Comparison of ENCODE assay signal across 9 mouse cellular contexts in genomic region chr9:45952890-45953289, GRCm38 (mm10). TPM values are rescaled to one million over a fixed set of nuclear protein-coding genes. Genes with fewer than 3 reads are reported as not detected.
DNase-seq lines count a peak whose midpoint lies in the region; ATAC-seq lines count a peak whose summit lies in the region.
"Had no signal": no experiment of that assay in that cellular context is flagged by ENCODE, and none has a peak within 500 bp of the region (broad histone marks: within the 10 kb centered on the region; RNA-seq: fewer than 3 reads in every experiment).

No protein-coding gene starts in this region.

- no peaks in the 10 kb centered on the region for H3K9me3 ChIP-seq in heart, embryonic 10.5 days
- H3K9me3 ChIP-seq in midbrain, embryonic 10.5 days (replicated peaks): no peaks in the 10 kb centered on the region
- H3K9me3 ChIP-seq in midbrain, embryonic 13.5 days: no peaks in the 10 kb centered on the region
- H3K9me3 ChIP-seq in hindbrain, embryonic 15.5 days: no peaks in the 10 kb centered on the region
- no peaks in the 10 kb centered on the region for H3K9me3 ChIP-seq in neural tube, embryonic 15.5 days (replicated peaks)
- H3K9me3 ChIP-seq: midbrain, embryonic 12.5 days had no signal

- no peak overlapping the region for H3K4me2 ChIP-seq in midbrain, embryonic 13.5 days (replicated peaks)
- peak overlapping the region; percentile 71; the same call in 1 of the 2 replicates for H3K4me2 ChIP-seq in hindbrain, embryonic 15.5 days
- H3K4me2 ChIP-seq in neural tube, embryonic 15.5 days: peak overlapping the region; percentile 94

- no peaks in the 10 kb centered on the region for H3K27me3 ChIP-seq in heart, embryonic 10.5 days (ENCODE audit: insufficient read depth, poor library complexity, severe bottlenecking)
- H3K27me3 ChIP-seq in midbrain, embryonic 10.5 days (ENCODE audit: low read depth, poor library complexity, severe bottlenecking): no peaks in the 10 kb centered on the region
- H3K27me3 ChIP-seq in midbrain, embryonic 13.5 days: no peaks in the 10 kb centered on the region
- H3K27me3 ChIP-seq in hindbrain, embryonic 15.5 days: no peaks in the 10 kb centered on the region
- H3K27me3 ChIP-seq in neural tube, embryonic 15.5 days (replicated peaks): no peaks in the 10 kb centered on the region
- H3K27me3 ChIP-seq: midbrain, embryonic 12.5 days had no signal

- WGBS in heart, embryonic 10.5 days: 82% methylated on average over 7 of the region's 7 CpGs
- WGBS in midbrain, embryonic 10.5 days: 84% methylated on average over 7 of the region's 7 CpGs
- 88% methylated on average over 7 of the region's 7 CpGs for WGBS in midbrain, embryonic 13.5 days
- WGBS in hindbrain, embryonic 15.5 days: 90% methylated on average over 7 of the region's 7 CpGs
- 84% methylated on average over 7 of the region's 7 CpGs for WGBS in neural tube, embryonic 15.5 days

- peaks cover 43% of the 10 kb centered on the region for H3K36me3 ChIP-seq in heart, embryonic 10.5 days
- peaks cover 47% of the 10 kb centered on the region for H3K36me3 ChIP-seq in midbrain, embryonic 10.5 days
- H3K36me3 ChIP-seq in midbrain, embryonic 13.5 days: peaks cover 44% of the 10 kb centered on the region
- peaks cover 32% of the 10 kb centered on the region for H3K36me3 ChIP-seq in hindbrain, embryonic 15.5 days
- peaks cover 43% of the 10 kb centered on the region for H3K36me3 ChIP-seq in neural tube, embryonic 15.5 days

- intact Hi-C loops in heart, postnatal 25 days (cut with DNase I): loop anchor here (2.0 kb wide), 1 partner anchor 46 kb away; the partner anchor contains the start of genes Pcsk7 and Rnf214

- H3K4me3 ChIP-seq in heart, embryonic 10.5 days: no peak overlapping the region
- peak overlapping the region; percentile 92; the same call in 1 of the 2 replicates for H3K4me3 ChIP-seq in midbrain, embryonic 10.5 days
- H3K4me3 ChIP-seq in midbrain, embryonic 13.5 days (replicated peaks): no peak overlapping the region
- no peak overlapping the region for H3K4me3 ChIP-seq in hindbrain, embryonic 15.5 days
- no peak overlapping the region for H3K4me3 ChIP-seq in neural tube, embryonic 15.5 days (replicated peaks)
- H3K4me3 ChIP-seq: midbrain, embryonic 12.5 days had no signal

- H3K9ac ChIP-seq in midbrain, embryonic 13.5 days (replicated peaks): no peak overlapping the region; the same call in 1 of the 2 replicates
- no peak overlapping the region for H3K9ac ChIP-seq in hindbrain, embryonic 15.5 days
- H3K9ac ChIP-seq in neural tube, embryonic 15.5 days (replicated peaks): 0 out of 2 replicates have a peak overlapping the region, but pooled peaks have one; percentile 24
- H3K9ac ChIP-seq: midbrain, embryonic 12.5 days had no signal

- H3K27ac ChIP-seq in heart, embryonic 10.5 days: no peak overlapping the region
- no peak overlapping the region for H3K27ac ChIP-seq in midbrain, embryonic 10.5 days (replicated peaks)
- H3K27ac ChIP-seq in midbrain, embryonic 13.5 days: no peak overlapping the region
- H3K27ac ChIP-seq in hindbrain, embryonic 15.5 days (replicated peaks): no peak overlapping the region
- no peak overlapping the region for H3K27ac ChIP-seq in neural tube, embryonic 15.5 days (replicated peaks)
- H3K27ac ChIP-seq: midbrain, embryonic 12.5 days had no signal

- no peak for ATAC-seq in midbrain, embryonic 13.5 days
- ATAC-seq in hindbrain, embryonic 15.5 days (ENCODE audit: low FRiP score, low read depth): no peak
- ATAC-seq in neural tube, embryonic 15.5 days (ENCODE audit: low FRiP score): no peak

- peak; percentile 55 for DNase-seq in heart, embryonic 10.5 days (ENCODE audit: low spot score)
- DNase-seq in heart, postnatal 25 days (ENCODE audit: low spot score): no peak
- DNase-seq in midbrain, embryonic 10.5 days (ENCODE audit: low spot score): no peak
- no peak for DNase-seq in urinary bladder, postnatal 25 days (ENCODE audit: low spot score)
- DNase-seq in lung, postnatal 36 days: no peak

- peaks cover 22% of the 10 kb centered on the region for H3K4me1 ChIP-seq in heart, embryonic 10.5 days
- peaks cover 30% of the 10 kb centered on the region for H3K4me1 ChIP-seq in midbrain, embryonic 10.5 days
- H3K4me1 ChIP-seq in midbrain, embryonic 13.5 days (replicated peaks): peaks cover 37% of the 10 kb centered on the region
- peaks cover 25% of the 10 kb centered on the region for H3K4me1 ChIP-seq in hindbrain, embryonic 15.5 days (replicated peaks)
- H3K4me1 ChIP-seq in neural tube, embryonic 15.5 days: peaks cover 40% of the 10 kb centered on the region

RNA-seq across cellular contexts. Expression of gene Sidt2, which starts 2.2 kb away (rescaled TPM):
- polyA plus RNA-seq in heart, embryonic 10.5 days (2016; fragmentation: Nextera tagmentation; extraction: Ambion mirVana): 37.0 and 37.2 TPM in 2 replicates
- 10 to 100 TPM; 70.9 to 76.5 TPM for total RNA-seq in heart, postnatal 25 days (2021)
- 23.7 and 27.3 TPM in 2 replicates for polyA plus RNA-seq in midbrain, embryonic 10.5 days (2016; fragmentation: Nextera tagmentation; extraction: Ambion mirVana)
- 27.4 and 32.7 TPM in 2 replicates for polyA plus RNA-seq in midbrain, embryonic 13.5 days (2015; fragmentation: Nextera tagmentation; extraction: Ambion mirVana)
- polyA plus RNA-seq in hindbrain, embryonic 15.5 days (2015; fragmentation: Nextera tagmentation; extraction: Ambion mirVana): 48.3 and 50.7 TPM in 2 replicates
- 49.2 and 55.1 TPM in 2 replicates for polyA plus RNA-seq in neural tube, embryonic 15.5 days (2015; fragmentation: Nextera tagmentation; extraction: Ambion mirVana)

RNA-seq across cellular contexts. Expression of gene Tagln, which starts 17.0 kb away (rescaled TPM):
- 303 and 413 TPM in 2 replicates for polyA plus RNA-seq in heart, embryonic 10.5 days (2016; fragmentation: Nextera tagmentation; extraction: Ambion mirVana)
- total RNA-seq in heart, postnatal 25 days (2021): 10 to 100 TPM; 45.4 to 93.0 TPM
- 25.5 and 28.8 TPM in 2 replicates for polyA plus RNA-seq in midbrain, embryonic 10.5 days (2016; fragmentation: Nextera tagmentation; extraction: Ambion mirVana)
- polyA plus RNA-seq in midbrain, embryonic 13.5 days (2015; fragmentation: Nextera tagmentation; extraction: Ambion mirVana): 5.0 and 5.5 TPM in 2 replicates
- 6.5 and 7.2 TPM in 2 replicates for polyA plus RNA-seq in hindbrain, embryonic 15.5 days (2015; fragmentation: Nextera tagmentation; extraction: Ambion mirVana)
- 8.5 and 44.8 TPM in 2 replicates for polyA plus RNA-seq in neural tube, embryonic 15.5 days (2015; fragmentation: Nextera tagmentation; extraction: Ambion mirVana)

RNA-seq across cellular contexts. Expression of gene Rnf214, which starts 46.2 kb away (rescaled TPM):
- 45.5 and 50.3 TPM in 2 replicates for polyA plus RNA-seq in heart, embryonic 10.5 days (2016; fragmentation: Nextera tagmentation; extraction: Ambion mirVana)
- total RNA-seq in heart, postnatal 25 days (2021): 10 to 100 TPM; 30.6 to 31.4 TPM
- 70.2 and 81.9 TPM in 2 replicates for polyA plus RNA-seq in midbrain, embryonic 10.5 days (2016; fragmentation: Nextera tagmentation; extraction: Ambion mirVana)
- 114 and 119 TPM in 2 replicates for polyA plus RNA-seq in midbrain, embryonic 13.5 days (2015; fragmentation: Nextera tagmentation; extraction: Ambion mirVana)
- 94.1 and 109 TPM in 2 replicates for polyA plus RNA-seq in hindbrain, embryonic 15.5 days (2015; fragmentation: Nextera tagmentation; extraction: Ambion mirVana)
- 77.0 and 83.6 TPM in 2 replicates for polyA plus RNA-seq in neural tube, embryonic 15.5 days (2015; fragmentation: Nextera tagmentation; extraction: Ambion mirVana)

RNA-seq across cellular contexts. Expression of gene Pcsk7, which starts 46.6 kb away (rescaled TPM):
- 18.5 and 22.1 TPM in 2 replicates for polyA plus RNA-seq in heart, embryonic 10.5 days (2016; fragmentation: Nextera tagmentation; extraction: Ambion mirVana)
- 10 to 100 TPM; 17.1 to 18.9 TPM for total RNA-seq in heart, postnatal 25 days (2021)
- 18.7 and 23.4 TPM in 2 replicates for polyA plus RNA-seq in midbrain, embryonic 10.5 days (2016; fragmentation: Nextera tagmentation; extraction: Ambion mirVana)
- 26.4 and 27.7 TPM in 2 replicates for polyA plus RNA-seq in midbrain, embryonic 13.5 days (2015; fragmentation: Nextera tagmentation; extraction: Ambion mirVana)
- 21.6 and 22.2 TPM in 2 replicates for polyA plus RNA-seq in hindbrain, embryonic 15.5 days (2015; fragmentation: Nextera tagmentation; extraction: Ambion mirVana)
- polyA plus RNA-seq in neural tube, embryonic 15.5 days (2015; fragmentation: Nextera tagmentation; extraction: Ambion mirVana): 25.0 and 25.8 TPM in 2 replicates

RNA-seq across cellular contexts. Expression of gene Pafah1b2, which starts 59.6 kb away (rescaled TPM):
- polyA plus RNA-seq in heart, embryonic 10.5 days (2016; fragmentation: Nextera tagmentation; extraction: Ambion mirVana): 183 and 212 TPM in 2 replicates
- total RNA-seq in heart, postnatal 25 days (2021): 10 to 100 TPM; 55.1 to 62.3 TPM
- 276 and 298 TPM in 2 replicates for polyA plus RNA-seq in midbrain, embryonic 10.5 days (2016; fragmentation: Nextera tagmentation; extraction: Ambion mirVana)
- polyA plus RNA-seq in midbrain, embryonic 13.5 days (2015; fragmentation: Nextera tagmentation; extraction: Ambion mirVana): 303 and 305 TPM in 2 replicates
- polyA plus RNA-seq in hindbrain, embryonic 15.5 days (2015; fragmentation: Nextera tagmentation; extraction: Ambion mirVana): 258 and 263 TPM in 2 replicates
- 250 and 251 TPM in 2 replicates for polyA plus RNA-seq in neural tube, embryonic 15.5 days (2015; fragmentation: Nextera tagmentation; extraction: Ambion mirVana)
